Mouse (Mus musculus) C2C12 (cell line): ENCODE measurements around the gene Btbd8.

Source experiments
- CEBPB ChIP-seq: IDR thresholded peaks from one replicate; pipeline ENCODE4 v1.6.1; 2011; ENCODE audit warnings: low read depth, mild to moderate bottlenecking, control low read depth, moderate library complexity
- CTCF ChIP-seq: IDR thresholded peaks from one replicate; pipeline ENCODE4 v1.5.1; 2011; ENCODE audit not compliant: control insufficient read depth, insufficient read depth, insufficient read length
- MYOD1 ChIP-seq: IDR thresholded peaks from one replicate; pipeline ENCODE4 v1.6.1; 2011; ENCODE audit warnings: low read depth; ENCODE audit not compliant: control insufficient read depth, insufficient read length
- MYOG ChIP-seq: IDR thresholded peaks from one replicate; pipeline ENCODE4 v1.6.1; 2011; ENCODE audit not compliant: control insufficient read depth, insufficient read length; ENCODE audit errors: extremely low read depth

- no peak for TF ChIP-seq CTCF
- TF ChIP-seq CEBPB, result no peak
- no peak for TF ChIP-seq MYOG
- TF ChIP-seq MYOD1, result no peak
Observed at GRCm38 (mm10) chr5:107410305-107410704, 27.5 kb upstream of the Btbd8 start.
